Mouse (Mus musculus): Measurements from ENCODE around the gene Tmem129. TPM values are rescaled to one million over a fixed set of nuclear protein-coding genes. Genes with fewer than 3 reads are reported as not detected.
A peak's percentile ranks its signal among the peaks of the same experiment; 100 is the strongest.

Tmem129 gene
- total and polyA plus RNA-seq, 3 experiments = 40.2 to 51.3 TPM; not detected in 1

- Histone ChIP-seq H3K9me3 (replicated peaks; ENCODE audit: insufficient read depth, low read length) (no peaks in the 10 kb centered on the region), H3K79me2 (ENCODE audit: control insufficient read depth, insufficient read depth, low read length, poor library complexity) (no peaks in the 10 kb centered on the region), H3K27me3 (ENCODE audit: control insufficient read depth in 1 of 2, insufficient read depth in 2 of 2, low read length in 2 of 2) (no peaks in the 10 kb centered on the region), H3K27ac (ENCODE audit: control insufficient read depth, low read depth, low read length) (no peak overlapping the region), H3K4me1 (ENCODE audit: control insufficient read depth in 1 of 2, insufficient read depth in 2 of 2, low read length in 2 of 2) (peaks cover 2 to 11% of the 10 kb centered on the region in 2 experiments; a peak in 3 of 4 replicates), H3K9ac (ENCODE audit: control insufficient read depth, low read depth, low read length, poor library complexity, severe bottlenecking) (no peak overlapping the region), H3K4me3 (ENCODE audit: control insufficient read depth in 1 of 2, insufficient read depth in 1 of 2, low read depth in 2 of 2, low read length in 2 of 2) (no peak overlapping the region), H3K36me3 (ENCODE audit: control insufficient read depth in 1 of 2, insufficient read depth in 2 of 2, low read length in 2 of 2) (peaks cover 12 to 38% of the 10 kb centered on the region in 2 experiments)
- no peak for TF ChIP-seq HCFC1 (IDR thresholded peaks at IDR 0.05; ENCODE audit: low read depth, low read length)
- TF ChIP-seq E2F4 (IDR thresholded peaks at IDR 0.05; ENCODE audit: borderline replicate concordance, low read depth, low read length) = no peak
- TF ChIP-seq MAZ (IDR thresholded peaks at IDR 0.05; ENCODE audit: low read depth, low read length) = no peak
- TF ChIP-seq MYB (IDR thresholded peaks at IDR 0.05; ENCODE audit: low read depth, low read length) = no peak
- no peak for TF ChIP-seq ZC3H11A (IDR thresholded peaks at IDR 0.05; ENCODE audit: low read depth, low read length)
- TF ChIP-seq MYC (IDR thresholded peaks at IDR 0.05; ENCODE audit: low read depth, low read length) = no peak
- TF ChIP-seq MAX (IDR thresholded peaks at IDR 0.05; ENCODE audit: low read length) = no peak
- TF ChIP-seq ETS1 (IDR thresholded peaks at IDR 0.05; ENCODE audit: low read depth, low read length) = no peak
- TF ChIP-seq RCOR1 (IDR thresholded peaks at IDR 0.05; ENCODE audit: low read depth, low read length) = peak; percentile 74
- TF ChIP-seq POLR2AphosphoS5 (IDR thresholded peaks at IDR 0.05; ENCODE audit: borderline replicate concordance, low read depth, low read length) = no peak
- TF ChIP-seq USF2 (IDR thresholded peaks at IDR 0.05; ENCODE audit: borderline replicate concordance in 1 of 2, insufficient read depth in 1 of 2, low read depth in 1 of 2, low read length in 2 of 2) = no peak
- no peak for TF ChIP-seq NELFE (IDR thresholded peaks at IDR 0.05; ENCODE audit: low read depth, low read length)
- no peak for TF ChIP-seq POLR2AphosphoS2 (IDR thresholded peaks at IDR 0.05; ENCODE audit: low read length)
- TF ChIP-seq EP300 (IDR thresholded peaks at IDR 0.05; ENCODE audit: low read depth in 1 of 2, low read length in 2 of 2) = peak; percentile 35 to 45; a peak in 2 of 4 replicates
- no peak for TF ChIP-seq UBTF (IDR thresholded peaks at IDR 0.05; ENCODE audit: borderline replicate concordance, insufficient read depth, low read depth, low read length)
- TF ChIP-seq SMC3 (IDR thresholded peaks at IDR 0.05; ENCODE audit: low read depth, low read length) = no peak
- no peak for TF ChIP-seq ZNF384 (IDR thresholded peaks at IDR 0.05; ENCODE audit: low read depth, low read length)
- no peak for TF ChIP-seq JUND (IDR thresholded peaks at IDR 0.05; ENCODE audit: low read depth, low read length)
- TF ChIP-seq CTCF (IDR thresholded peaks at IDR 0.05 in 2 of 3, conservative IDR thresholded peaks at IDR 0.05 in 1 of 3; ENCODE audit: control insufficient read depth in 1 of 3, insufficient read depth in 1 of 3, low read depth in 2 of 3, low read length in 3 of 3, poor library complexity in 1 of 3, severe bottlenecking in 1 of 3) = no peak
- TF ChIP-seq GATA1 (IDR thresholded peaks at IDR 0.05; ENCODE audit: low read depth, low read length) = peak; percentile 57; the same call in 1 of the 2 replicates
- no peak for TF ChIP-seq ZKSCAN1 (IDR thresholded peaks at IDR 0.05; ENCODE audit: low read depth, low read length)
- TF ChIP-seq TAL1 (IDR thresholded peaks at IDR 0.05; ENCODE audit: low read length) = peak; percentile 36; the same call in 1 of the 2 replicates
- TF ChIP-seq SIN3A (IDR thresholded peaks at IDR 0.05; ENCODE audit: low read length) = no peak
- peak; percentile 80 for DNase-seq (ENCODE audit: low read depth, low spot score)
Observed at GRCm38 (mm10) chr5:33671659-33672058, 13.4 kb upstream of the Tmem129 start.

All from MEL (cell line).